Mouse (Mus musculus) spleen, adult 2 months (tissue): Measurements from ENCODE around the gene Hbb-y.

Experiments
- CTCF ChIP-seq: fragments of 200-500 bp; IDR thresholded peaks from 2 replicates; pipeline ENCODE4 v1.5.1; 2011; ENCODE audit warnings: mild to moderate bottlenecking, inconsistent platforms; ENCODE audit not compliant: insufficient read depth, insufficient read length, insufficient replicate concordance; ENCODE audit errors: extremely low read depth
- POLR2A ChIP-seq: fragments of 200-500 bp; IDR thresholded peaks from 2 replicates; pipeline ENCODE4 v1.6.1; 2011; ENCODE audit warnings: low read depth, low read length, inconsistent platforms

DNA sequence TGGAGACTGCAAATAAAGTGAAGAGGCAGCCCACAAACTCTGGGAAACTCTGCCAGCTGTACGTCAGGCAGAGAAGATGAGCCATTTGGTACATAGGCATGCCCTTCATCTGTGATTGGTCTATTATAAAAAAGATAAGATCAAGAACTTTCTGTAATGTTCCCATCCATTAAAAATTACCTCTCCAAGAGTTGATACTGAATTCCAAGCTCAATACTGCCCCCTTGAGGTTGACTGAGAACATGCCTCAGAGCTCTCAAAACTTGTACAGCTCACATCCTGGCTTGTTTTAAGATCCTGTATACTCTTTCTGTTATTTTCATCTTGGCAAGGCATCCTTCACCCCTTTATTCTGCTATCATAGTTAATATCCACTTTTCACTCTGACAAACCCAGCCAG lies 46.2 kb downstream of the Hbb-y start:
- TF ChIP-seq CTCF = no peak
- TF ChIP-seq POLR2A = no peak
